Mouse (Mus musculus) intestine, embryonic 16.5 days (tissue): ENCODE data around the gene Tmem202. TPM values are rescaled to one million over a fixed set of nuclear protein-coding genes. Genes with fewer than 3 reads are reported as not detected.

Experiments
- ATAC-seq: fragments of 200-750 bp; cut with Nextera tagmentation; 2 replicates; pipeline ENCODE4 v1.8.0; 2017; ENCODE audit warnings: moderate TSS enrichment, moderate library complexity
- H3K27ac ChIP-seq: fragments of 300-500 bp; sonication (generic); 2 replicates; pipeline ENCODE4 v1.5.1; 2014; ENCODE audit warnings: mild to moderate bottlenecking, low read length
- H3K27me3 ChIP-seq: fragments of 300-500 bp; sonication (generic); replicated peaks from 2 replicates; pipeline ENCODE4 v1.6.1; 2014; ENCODE audit warnings: low read length, control low read depth, mixed read lengths; ENCODE audit not compliant: control insufficient read depth, insufficient read depth
- H3K36me3 ChIP-seq: fragments of 300-500 bp; sonication (generic); 2 replicates; pipeline ENCODE4 v1.6.1; 2014; ENCODE audit warnings: low read length, control low read depth; ENCODE audit not compliant: control insufficient read depth, insufficient read depth
- H3K4me1 ChIP-seq: fragments of 300-500 bp; sonication (generic); 2 replicates; pipeline ENCODE4 v1.6.1; 2014; ENCODE audit warnings: low read length, control low read depth, mixed read lengths; ENCODE audit not compliant: control insufficient read depth, insufficient read depth
- H3K4me2 ChIP-seq: fragments of 300-500 bp; sonication (generic); 2 replicates; pipeline ENCODE4 v1.6.1; 2014; ENCODE audit warnings: low read depth, low read length, control low read depth
- H3K4me3 ChIP-seq: fragments of 300-500 bp; sonication (generic); 2 replicates; pipeline ENCODE4 v1.5.1; 2014; ENCODE audit warnings: mild to moderate bottlenecking, low read length
- H3K9ac ChIP-seq: fragments of 300-500 bp; sonication (generic); 2 replicates; pipeline ENCODE4 v1.6.1; 2014; ENCODE audit warnings: low read depth, low read length
- H3K9me3 ChIP-seq: fragments of 300-500 bp; sonication (generic); 2 replicates; pipeline ENCODE4 v1.6.1; 2016; ENCODE audit warnings: low read length, control low read depth; ENCODE audit not compliant: control insufficient read depth
- WGBS: fragments of 180-500 bp; shearing (Covaris S2); extraction: QIAGEN DNeasy Blood & Tissue Kit; methylation state at CpG from one replicate; pipeline ENCODE4 v1.1.7; 2014; 5-methylcytosine and 5-hydroxymethylcytosine counted together
- polyA plus RNA-seq: library from polyadenylated mRNA; unstranded; fragments of >200 nt; fragmentation: Nextera tagmentation; extraction: Ambion mirVana; gene quantifications from 2 replicates; pipeline ENCODE4 v1.2.1, GENCODE M21; 2015

The Tmem202 gene
- polyA plus RNA-seq, 1 experiment from 2014 or later: 0.60 TPM

DNA sequence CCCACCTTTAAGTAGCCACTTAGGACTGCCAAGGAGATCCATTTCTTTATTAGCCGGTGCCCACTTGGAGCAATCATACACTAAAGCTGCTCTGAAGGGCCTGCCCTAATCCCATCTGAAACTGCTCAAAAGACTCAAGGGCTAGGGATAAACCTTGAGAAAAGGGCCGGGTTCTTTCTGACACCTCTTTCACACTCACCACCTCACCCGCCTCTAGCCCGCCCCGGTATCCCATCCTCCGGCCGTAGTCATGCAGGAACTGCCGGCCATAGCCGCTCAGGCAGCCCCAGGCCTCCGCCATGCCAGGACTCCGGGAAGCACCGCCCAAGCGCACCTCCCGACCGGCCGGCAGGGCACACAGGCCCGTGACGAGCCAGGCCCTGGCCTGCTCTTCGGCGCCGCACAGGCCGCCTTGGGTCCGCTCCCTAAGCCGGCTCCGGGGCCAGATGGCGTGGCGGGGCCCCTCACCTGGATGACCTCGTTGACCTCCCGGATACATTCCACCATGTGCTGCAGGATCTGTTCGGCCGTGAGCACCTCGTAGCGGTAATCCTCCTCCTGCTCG lies 54.1 kb downstream of the Tmem202 start:
- Histone ChIP-seq H3K9me3 (no peaks in the 10 kb centered on the region), H3K36me3 (no peaks in the 10 kb centered on the region), H3K9ac (peak overlapping the region; percentile 99), H3K27me3 (no peaks in the 10 kb centered on the region), H3K4me3 (peak overlapping the region; percentile 98), H3K4me1 (peaks cover 5% of the 10 kb centered on the region), H3K27ac (peak overlapping the region; percentile 97), H3K4me2 (peak overlapping the region; percentile 86)
- WGBS: under 1% methylated on average over 33 of the region's 34 CpGs
- ATAC-seq: peak; percentile 50

DNA sequence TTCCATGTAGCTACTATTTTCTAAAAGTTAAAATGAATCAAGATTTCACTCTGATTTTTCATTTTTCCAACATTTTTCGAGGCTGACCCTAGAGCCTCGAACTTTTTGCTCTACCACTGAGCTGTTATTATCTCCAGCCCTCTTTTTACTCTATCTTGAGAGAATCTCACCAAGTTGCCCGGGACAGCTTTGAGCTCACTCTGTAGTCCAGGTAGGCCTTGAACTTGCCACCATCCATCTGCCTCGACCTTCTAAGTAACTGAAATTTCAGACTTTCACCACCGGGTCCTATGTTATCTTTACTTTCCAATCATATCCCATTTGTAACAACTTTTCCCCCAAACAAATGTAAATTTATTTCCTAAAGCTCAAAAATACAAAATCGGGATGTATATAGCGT lies 54.9 kb downstream of the Tmem202 start:
- 10% methylated on average over 7 of the region's 7 CpGs for WGBS
- Histone ChIP-seq H3K27ac (no peak overlapping the region), H3K4me2 (peak overlapping the region; percentile 86), H3K9ac (peak overlapping the region; percentile 99), H3K4me3 (peak overlapping the region; percentile 98), H3K4me1 (peaks cover 5% of the 10 kb centered on the region), H3K9me3 (no peaks in the 10 kb centered on the region), H3K27me3 (no peaks in the 10 kb centered on the region), H3K36me3 (no peaks in the 10 kb centered on the region)
- no peak for ATAC-seq

DNA sequence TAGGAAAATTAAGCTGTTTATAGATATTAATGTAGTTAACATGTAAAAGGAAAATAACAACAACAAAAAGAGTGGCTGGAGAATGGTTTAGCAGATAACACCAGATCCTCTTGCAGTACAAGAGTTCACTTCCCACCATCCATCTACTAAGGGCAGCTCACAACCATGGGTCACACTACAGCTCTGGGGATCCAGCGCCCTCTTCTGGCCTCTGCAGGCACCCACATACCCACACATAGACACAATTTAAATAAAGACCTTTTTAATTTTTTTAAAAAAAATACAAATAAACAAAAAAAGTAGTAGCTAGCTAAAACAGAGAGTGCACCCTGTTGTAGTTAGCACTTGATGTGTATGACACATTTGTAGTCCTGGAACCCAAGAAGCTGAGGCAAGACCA lies 57.2 kb downstream of the Tmem202 start:
- Histone ChIP-seq H3K9me3 (no peaks in the 10 kb centered on the region), H3K27ac (no peak overlapping the region), H3K9ac (no peak overlapping the region), H3K36me3 (no peaks in the 10 kb centered on the region), H3K4me3 (no peak overlapping the region), H3K27me3 (no peaks in the 10 kb centered on the region), H3K4me1 (peaks cover 8% of the 10 kb centered on the region), H3K4me2 (no peak overlapping the region)
- no peak for ATAC-seq
- 26% methylated on average over 1 of the region's 1 CpGs for WGBS

DNA sequence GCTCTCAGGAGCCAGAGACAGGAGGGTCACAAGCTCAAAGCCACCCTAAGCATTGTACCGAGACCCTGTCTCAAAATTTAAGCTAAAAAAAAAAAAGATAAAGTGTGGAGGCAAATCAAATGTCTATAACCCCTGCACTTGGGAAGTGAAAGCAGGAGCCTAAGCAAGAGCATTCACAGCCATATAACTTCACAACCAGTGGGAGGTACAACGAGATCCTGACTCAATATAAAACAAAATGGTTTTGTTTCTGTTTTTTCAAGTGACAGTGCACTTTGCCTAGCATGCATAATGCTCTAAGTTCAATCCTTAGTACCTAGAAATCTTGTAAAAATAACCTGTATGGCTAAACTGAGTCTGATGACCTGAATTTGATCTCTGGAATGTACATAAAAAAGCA lies 63.0 kb downstream of the Tmem202 start:
- WGBS: 89% methylated on average over 2 of the region's 2 CpGs
- no peak overlapping the region for H3K4me2 ChIP-seq
- ATAC-seq: no peak
- H3K27ac ChIP-seq: no peak overlapping the region
- H3K36me3 ChIP-seq: no peaks in the 10 kb centered on the region
- H3K4me3 ChIP-seq: no peak overlapping the region
- 0 out of 2 replicates have a peak, but pooled peaks cover 3% of the 10 kb centered on the region for H3K4me1 ChIP-seq
- H3K9ac ChIP-seq: no peak overlapping the region
- H3K27me3 ChIP-seq: no peaks in the 10 kb centered on the region
- no peaks in the 10 kb centered on the region for H3K9me3 ChIP-seq

DNA sequence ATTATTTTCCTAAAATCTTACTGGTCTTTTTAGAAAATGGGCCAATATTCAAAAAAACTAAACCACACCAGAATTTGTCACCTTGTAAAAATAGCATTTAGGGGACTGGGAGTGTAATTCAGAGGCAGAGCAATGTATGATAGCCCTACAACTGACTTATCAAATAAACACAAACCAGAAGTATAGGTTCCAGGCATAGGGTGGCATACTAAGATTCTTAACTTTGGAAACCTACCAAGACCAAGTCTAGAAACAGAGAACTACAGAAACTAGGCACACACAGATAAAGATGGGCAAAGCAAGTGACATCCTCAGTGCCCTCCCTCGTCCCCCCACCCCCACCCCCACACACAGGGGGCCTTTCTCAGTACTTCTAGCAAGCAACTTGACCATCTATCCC lies 64.8 kb downstream of the Tmem202 start:
- ATAC-seq: no peak
- Histone ChIP-seq H3K4me2 (no peak overlapping the region), H3K4me1 (0 out of 2 replicates have a peak, but pooled peaks cover 6% of the 10 kb centered on the region), H3K9ac (no peak overlapping the region), H3K36me3 (no peaks in the 10 kb centered on the region), H3K27me3 (no peaks in the 10 kb centered on the region), H3K27ac (no peak overlapping the region), H3K4me3 (no peak overlapping the region), H3K9me3 (no peaks in the 10 kb centered on the region)
- 79% methylated on average over 1 of the region's 1 CpGs for WGBS

DNA sequence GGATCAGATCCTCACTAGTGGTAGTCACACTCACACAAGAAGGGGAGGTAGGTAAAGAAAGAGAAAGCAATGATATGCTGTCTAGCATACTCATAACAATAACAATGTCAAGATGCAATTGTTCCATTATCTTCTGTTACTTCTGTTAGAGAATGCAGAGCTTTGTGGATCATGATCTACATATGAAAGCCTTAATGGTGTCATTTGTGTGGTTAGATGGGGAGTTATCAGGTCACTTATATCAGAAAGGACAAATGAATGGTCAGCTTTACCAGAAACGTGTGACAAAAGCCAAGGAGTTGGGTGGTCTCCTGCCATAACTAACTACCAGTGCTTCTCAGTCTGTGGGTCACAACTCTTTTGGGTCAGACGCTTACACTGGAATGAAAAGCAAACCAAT lies 66.5 kb downstream of the Tmem202 start:
- H3K27ac ChIP-seq: no peak overlapping the region
- WGBS: 82% methylated on average over 2 of the region's 2 CpGs
- no peaks in the 10 kb centered on the region for H3K27me3 ChIP-seq
- peaks cover 6% of the 10 kb centered on the region; the same call in 1 of the 2 replicates for H3K4me1 ChIP-seq
- no peak overlapping the region for H3K9ac ChIP-seq
- ATAC-seq: no peak
- no peaks in the 10 kb centered on the region for H3K9me3 ChIP-seq
- H3K4me3 ChIP-seq: no peak overlapping the region
- no peaks in the 10 kb centered on the region for H3K36me3 ChIP-seq
- H3K4me2 ChIP-seq: no peak overlapping the region

DNA sequence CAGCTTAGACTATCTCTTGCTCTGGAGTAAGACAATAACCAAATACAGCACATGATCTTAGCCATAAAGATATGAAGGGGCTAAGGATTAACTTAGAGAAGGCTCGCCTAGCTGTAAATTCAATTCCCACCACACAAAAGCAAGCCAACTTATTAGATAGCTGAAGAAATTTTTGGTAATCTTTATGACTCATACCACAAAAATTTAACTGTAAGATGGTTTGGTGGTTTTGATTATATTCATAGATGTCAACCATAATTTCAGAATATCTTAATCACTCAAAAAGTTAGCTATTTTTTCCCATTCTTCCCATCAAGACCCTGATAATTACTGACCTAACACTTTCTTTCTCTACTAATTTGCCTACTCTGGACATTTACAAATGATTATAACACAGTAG lies 70.2 kb downstream of the Tmem202 start:
- ATAC-seq: no peak
- Histone ChIP-seq H3K27ac (no peak overlapping the region), H3K4me2 (no peak overlapping the region), H3K9me3 (no peaks in the 10 kb centered on the region), H3K4me3 (no peak overlapping the region), H3K36me3 (no peaks in the 10 kb centered on the region), H3K9ac (no peak overlapping the region), H3K4me1 (peaks cover 3% of the 10 kb centered on the region; the same call in 1 of the 2 replicates), H3K27me3 (no peaks in the 10 kb centered on the region)
- 51% methylated on average over 1 of the region's 1 CpGs for WGBS

Other genes starting within 250 kb of the Tmem202 start
- gene Adpgk, start 248.3 kb downstream of the Tmem202 start, polyA plus RNA-seq: 22.9 and 25.6 TPM in 2 replicates
- gene Bbs4, start 186.3 kb downstream of the Tmem202 start, polyA plus RNA-seq: 7.0 and 8.1 TPM in 2 replicates
- 7.2 and 7.7 TPM in 2 replicates for gene Arih1, start 53.2 kb downstream of the Tmem202 start, polyA plus RNA-seq
- gene Hexa, start 307 bp downstream of the Tmem202 start, polyA plus RNA-seq: 179 and 228 TPM in 2 replicates
- gene Celf6, start 38.1 kb upstream of the Tmem202 start, polyA plus RNA-seq: 2.9 TPM in 2 replicates
- gene Parp6, start 77.4 kb upstream of the Tmem202 start, polyA plus RNA-seq: 20.2 and 22.2 TPM in 2 replicates
- gene Pkm, start 116.5 kb upstream of the Tmem202 start, polyA plus RNA-seq: 1,051 and 1,198 TPM in 2 replicates
- 1.1 and 1.6 TPM in 2 replicates for gene Gramd2, start 140.3 kb upstream of the Tmem202 start, polyA plus RNA-seq
- 9.7 and 10.0 TPM in 2 replicates for gene Senp8, start 210.9 kb upstream of the Tmem202 start, polyA plus RNA-seq
- gene Myo9a, start 211.0 kb upstream of the Tmem202 start, polyA plus RNA-seq: 9.2 and 10.2 TPM in 2 replicates